Mouse (Mus musculus) thymus, adult 2 months (tissue): ENCODE data around the gene Gripap1. TPM values are rescaled to one million over a fixed set of nuclear protein-coding genes. Genes with fewer than 3 reads are reported as not detected.

Experiments used
- DNase-seq: peaks from one replicate; pipeline ENCODE4 v3.0.0; 2021
- H3K27ac ChIP-seq: fragments of 200-500 bp; 2 replicates; pipeline ENCODE4 v1.5.1; 2012; ENCODE audit warnings: low read length, control low read depth; ENCODE audit not compliant: control insufficient read depth, insufficient read depth
- H3K27me3 ChIP-seq: fragments of 200-500 bp; 2 replicates; pipeline ENCODE4 v1.6.1; 2012; ENCODE audit warnings: mild to moderate bottlenecking, low read length, moderate library complexity, mixed read lengths; ENCODE audit not compliant: control insufficient read depth, insufficient read depth
- H3K36me3 ChIP-seq: fragments of 200-500 bp; 2 replicates; pipeline ENCODE4 v1.6.1; 2012; ENCODE audit warnings: mild to moderate bottlenecking, low read length, moderate library complexity; ENCODE audit not compliant: control insufficient read depth, insufficient read depth
- H3K4me1 ChIP-seq: fragments of 200-500 bp; replicated peaks from 2 replicates; pipeline ENCODE4 v1.6.1; 2012; ENCODE audit warnings: low read length; ENCODE audit not compliant: control insufficient read depth, insufficient read depth
- H3K4me3 ChIP-seq: fragments of 200-500 bp; 2 replicates; pipeline ENCODE4 v1.5.1; 2012; ENCODE audit warnings: mild to moderate bottlenecking, low read length, control low read depth, moderate library complexity; ENCODE audit not compliant: control insufficient read depth, insufficient read depth
- CTCF ChIP-seq: fragments of 200-500 bp; IDR thresholded peaks from 2 replicates; pipeline ENCODE4 v1.5.1; 2012; ENCODE audit warnings: mild to moderate bottlenecking, control low read depth, low read length, moderate library complexity, borderline replicate concordance; ENCODE audit not compliant: control insufficient read depth, poor library complexity, insufficient read depth; ENCODE audit errors: extremely low read depth
- POLR2A ChIP-seq: fragments of 200-500 bp; IDR thresholded peaks from 2 replicates; pipeline ENCODE4 v1.6.1; 2012; ENCODE audit warnings: mild to moderate bottlenecking, low read length, control low read depth, moderate library complexity; ENCODE audit not compliant: control insufficient read depth, poor library complexity, insufficient read depth; ENCODE audit errors: extremely low read depth
- WGBS: fragments of 180-500 bp; shearing (Covaris S2); methylation state at CpG from one replicate; pipeline ENCODE4 v1.1.7; 2018; 5-methylcytosine and 5-hydroxymethylcytosine counted together
- polyA plus RNA-seq: library from polyadenylated mRNA; depleted of rRNA; stranded (reverse); fragments of >200 nt; gene quantifications from 2 replicates; pipeline ENCODE4 v1.2.3, GENCODE M21; 2012

Gene Gripap1
- polyA plus RNA-seq, 1 experiment, result 73.1 TPM

DNA sequence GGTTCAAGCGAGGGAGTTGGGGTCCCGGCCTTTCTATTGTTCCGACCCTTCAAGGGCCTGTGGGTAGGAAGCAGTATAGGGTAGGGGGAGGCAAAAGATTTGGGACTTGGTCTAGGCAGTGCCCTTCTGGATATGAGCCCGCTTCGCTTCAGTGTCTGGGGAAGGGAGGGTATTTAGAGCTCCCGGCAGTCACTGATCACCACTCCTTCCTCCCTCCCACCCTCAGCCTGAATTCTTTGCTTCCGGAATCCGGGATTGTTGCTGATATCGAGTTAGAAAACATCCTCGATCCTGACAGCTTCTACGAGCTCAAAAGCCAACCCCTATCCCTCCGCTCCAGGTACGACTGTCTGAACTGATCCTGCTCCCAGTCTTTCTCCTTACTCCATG is 24.3 kb upstream of the Gripap1 start:
- DNase-seq, result no peak
- Histone ChIP-seq H3K4me1 (peaks cover 26% of the 10 kb centered on the region), H3K4me3 (no peak overlapping the region), H3K36me3 (no peaks in the 10 kb centered on the region), H3K27me3 (no peaks in the 10 kb centered on the region), H3K27ac (no peak overlapping the region)
- WGBS, result 93% methylated on average over 13 of the region's 13 CpGs
- TF ChIP-seq POLR2A (no peak), CTCF (no peak)

DNA sequence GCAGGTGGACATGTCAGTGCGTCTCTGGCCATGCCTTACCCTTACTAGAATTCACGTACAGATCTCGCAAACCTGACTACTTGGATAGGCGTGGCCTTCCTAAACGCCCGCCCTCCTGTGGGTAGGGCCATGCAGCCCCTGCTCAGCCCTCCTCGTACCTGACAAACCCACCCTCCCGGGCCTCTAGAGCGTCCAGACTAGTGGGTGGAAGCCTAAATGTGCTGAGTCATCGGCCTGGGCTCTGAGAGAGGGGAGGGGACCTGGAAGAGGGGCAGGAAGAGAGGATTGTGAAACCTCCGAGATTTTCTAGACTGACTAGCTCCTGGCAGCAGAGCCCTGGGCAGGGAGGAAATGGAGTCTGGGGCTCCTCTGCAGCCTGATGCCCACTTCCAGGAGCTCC is 23.8 kb upstream of the Gripap1 start:
- TF ChIP-seq CTCF (no peak), POLR2A (no peak)
- Histone ChIP-seq H3K4me1 (peaks cover 26% of the 10 kb centered on the region), H3K4me3 (no peak overlapping the region), H3K36me3 (no peaks in the 10 kb centered on the region), H3K27me3 (no peaks in the 10 kb centered on the region), H3K27ac (no peak overlapping the region)
- WGBS, result 70% methylated on average over 11 of the region's 11 CpGs
- DNase-seq, result no peak

DNA sequence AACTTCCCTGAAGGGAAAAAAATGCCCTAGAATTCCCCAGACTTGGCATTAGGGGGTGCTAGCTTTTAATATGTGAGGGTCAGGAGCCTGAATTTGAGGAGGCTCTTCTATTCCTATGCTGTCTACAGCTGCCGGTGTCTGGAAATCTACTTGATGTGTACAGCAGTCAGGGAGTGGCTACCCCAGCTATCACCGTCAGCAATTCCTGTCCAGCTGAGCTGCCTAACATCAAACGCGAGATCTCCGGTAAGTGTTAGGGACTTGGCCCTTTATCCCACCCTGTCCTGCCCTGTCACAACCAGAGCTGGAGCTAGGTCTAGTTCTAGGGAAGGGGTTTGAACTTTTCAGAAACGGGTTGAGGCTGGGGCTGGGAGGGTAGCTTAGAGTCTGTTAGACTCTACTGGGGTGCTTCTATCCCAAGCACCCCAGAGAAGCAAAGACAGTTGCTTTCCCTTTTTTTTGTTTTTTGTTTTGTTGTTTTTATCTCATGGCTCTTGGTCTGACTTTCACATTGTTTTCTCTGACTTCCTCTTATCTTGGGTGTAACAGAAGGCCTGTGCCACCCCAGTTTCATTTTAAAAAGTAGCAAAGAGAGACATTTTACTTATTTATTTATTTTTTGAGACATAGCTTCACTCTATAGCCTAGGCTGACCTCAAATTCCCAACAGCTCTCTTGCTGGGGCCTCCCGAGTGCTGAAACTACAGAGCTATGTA is 20.1 kb upstream of the Gripap1 start:
- Histone ChIP-seq H3K27me3 (no peaks in the 10 kb centered on the region), H3K36me3 (no peaks in the 10 kb centered on the region), H3K27ac (no peak overlapping the region), H3K4me1 (peaks cover 7% of the 10 kb centered on the region), H3K4me3 (no peak overlapping the region)
- no peak for DNase-seq
- TF ChIP-seq CTCF (no peak), POLR2A (no peak)
- 96% methylated on average over 7 of the region's 7 CpGs for WGBS

DNA sequence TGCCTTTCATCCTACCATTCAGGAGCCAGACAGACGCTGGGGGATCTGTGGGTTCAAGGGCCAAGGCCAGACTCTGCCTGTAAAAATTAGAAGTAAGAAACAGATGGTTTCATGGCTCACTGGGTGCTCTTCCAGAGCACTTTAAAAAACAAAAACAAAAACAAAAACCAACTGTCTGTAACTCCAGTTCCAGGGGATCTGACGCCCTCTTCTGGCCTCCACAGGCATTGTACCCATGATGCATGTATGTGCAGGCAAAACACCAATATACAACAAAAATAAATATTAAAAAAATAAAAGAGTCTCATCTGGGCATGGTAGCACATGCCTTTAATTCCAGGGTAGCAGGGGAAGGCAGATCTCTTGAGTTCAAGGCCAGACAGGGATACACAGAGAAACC is 16.8 kb upstream of the Gripap1 start:
- H3K27me3 ChIP-seq, result no peaks in the 10 kb centered on the region
- H3K36me3 ChIP-seq, result no peaks in the 10 kb centered on the region
- whole genome bisulfite sequencing, result 83% methylated on average over 2 of the region's 2 CpGs
- no peak overlapping the region for H3K27ac ChIP-seq
- no peak overlapping the region for H3K4me3 ChIP-seq
- H3K4me1 ChIP-seq, result no peaks in the 10 kb centered on the region
- TF ChIP-seq CTCF (no peak), POLR2A (no peak)
- peak; percentile 13 for DNase-seq

DNA sequence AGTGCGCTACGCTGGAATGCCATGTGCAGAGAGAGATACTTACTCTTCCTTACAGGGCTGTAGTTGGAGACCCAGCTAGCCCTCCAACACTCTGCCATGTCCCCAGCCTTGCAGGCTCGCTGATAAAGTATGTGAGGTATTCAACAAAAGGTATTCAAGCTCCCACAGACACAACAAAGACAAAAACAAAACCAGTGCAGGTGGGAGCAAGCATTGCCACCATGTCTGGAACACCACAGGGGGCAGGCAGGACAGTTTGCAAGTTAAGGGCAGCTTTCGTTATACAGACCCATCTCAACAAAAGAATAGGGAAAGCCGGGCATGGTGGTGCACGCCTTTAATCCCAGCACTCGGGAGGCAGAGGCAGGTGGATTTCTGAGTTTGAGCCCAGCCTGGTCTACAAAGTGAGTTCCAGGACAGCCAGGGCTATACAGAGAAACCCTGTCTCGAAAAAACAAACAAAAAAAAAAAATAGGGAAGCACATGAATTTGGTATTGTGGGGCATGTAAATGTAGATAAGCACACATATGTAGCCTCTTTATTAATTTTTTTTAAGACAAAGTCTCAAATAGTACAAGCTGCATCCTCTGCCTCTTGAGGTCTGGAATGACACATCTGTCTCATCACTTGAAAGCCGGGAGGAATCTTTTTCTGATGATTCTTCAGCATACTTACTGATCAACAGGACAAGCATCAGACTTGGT is 13.9 kb upstream of the Gripap1 start:
- DNase-seq, result no peak
- 92% methylated on average over 9 of the region's 9 CpGs for WGBS
- H3K27ac ChIP-seq, result no peak overlapping the region
- no peaks in the 10 kb centered on the region for H3K4me1 ChIP-seq
- no peak overlapping the region for H3K4me3 ChIP-seq
- TF ChIP-seq POLR2A (no peak), CTCF (no peak)
- H3K36me3 ChIP-seq, result no peaks in the 10 kb centered on the region
- no peaks in the 10 kb centered on the region for H3K27me3 ChIP-seq

DNA sequence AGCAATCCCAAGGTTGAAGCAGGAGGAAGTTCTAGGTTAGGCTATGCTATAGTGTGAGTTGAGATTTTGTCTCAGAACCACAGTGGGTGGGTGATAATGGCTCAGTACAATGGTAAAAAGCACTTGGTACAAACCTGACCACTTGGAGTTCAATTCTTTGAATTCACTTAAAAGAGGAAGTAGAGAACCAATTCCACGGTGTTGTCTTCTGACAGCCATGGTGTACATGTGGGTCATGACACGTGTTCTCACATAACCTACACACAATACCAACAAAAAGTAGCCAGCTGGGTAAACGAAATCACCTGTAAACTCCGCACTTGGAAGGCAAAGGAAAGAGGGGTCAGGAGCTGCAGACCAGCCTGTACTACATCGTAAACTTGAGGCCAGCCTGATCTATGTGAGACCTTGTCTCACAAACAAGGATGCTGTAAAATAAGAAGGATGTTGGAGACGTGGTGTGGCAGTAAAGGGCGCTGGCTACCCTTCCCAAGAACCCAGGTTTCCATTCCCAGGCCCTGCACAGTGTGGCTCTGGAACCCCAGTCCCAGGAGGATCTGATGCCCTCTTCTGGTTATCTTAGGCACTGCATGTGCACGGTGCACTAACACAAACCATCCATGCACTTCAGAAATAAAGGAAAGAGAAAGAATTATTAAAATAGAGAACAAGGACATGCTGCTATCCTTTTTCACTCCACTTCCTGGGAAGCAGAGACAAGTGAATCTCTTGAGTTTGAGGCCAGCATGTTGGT is 13.1 kb upstream of the Gripap1 start:
- H3K27ac ChIP-seq, result no peak overlapping the region
- TF ChIP-seq POLR2A, result no peak
- peak; percentile 42; the same call in 1 of the 2 replicates for TF ChIP-seq CTCF
- 30% methylated on average over 8 of the region's 8 CpGs for WGBS
- no peaks in the 10 kb centered on the region for H3K27me3 ChIP-seq
- peak; percentile 37 for DNase-seq
- H3K36me3 ChIP-seq, result no peaks in the 10 kb centered on the region
- no peak overlapping the region for H3K4me3 ChIP-seq
- H3K4me1 ChIP-seq, result no peaks in the 10 kb centered on the region
